Mouse (Mus musculus): ENCODE measurements around the gene Myo5c.

DNA sequence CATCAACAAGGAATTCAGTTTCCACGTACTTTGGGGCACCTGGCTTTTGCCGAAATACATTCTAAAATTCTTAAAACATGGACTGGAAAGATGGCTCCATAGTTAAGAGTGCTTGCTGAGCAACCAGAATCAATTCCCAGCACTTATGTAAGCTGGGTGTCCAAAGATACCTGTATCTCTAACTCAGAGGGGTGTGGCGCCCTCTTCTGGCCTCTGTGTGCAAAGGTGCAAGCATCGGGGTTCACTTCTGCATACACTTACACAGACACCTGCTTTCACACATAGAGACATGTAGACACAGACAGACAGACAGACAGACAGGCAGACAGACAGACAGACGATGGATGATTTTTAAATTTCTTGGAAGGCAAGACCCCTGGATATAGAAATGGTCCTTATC, 49.0 kb downstream of the Myo5c start:
- TF ChIP-seq POLR2A (IDR thresholded peaks at IDR 0.05; ENCODE audit: borderline replicate concordance, control insufficient read depth, low read depth, low read length) (no peak), CTCF (IDR thresholded peaks at IDR 0.05; ENCODE audit: control insufficient read depth, insufficient read depth, low read length) (peak; percentile 64)
